Mouse (Mus musculus) liver, adult 2 months (tissue): ENCODE results near the gene Arl5b.

Source experiments
- CTCF ChIP-seq: fragments of 200-500 bp; IDR thresholded peaks from 2 replicates; pipeline ENCODE4 v1.5.1; 2011; ENCODE audit warnings: low read depth, low read length, control low read depth
- POLR2A ChIP-seq: fragments of 200-500 bp; IDR thresholded peaks from 2 replicates; pipeline ENCODE4 v1.6.1; 2011; ENCODE audit warnings: low read length, control low read depth; ENCODE audit not compliant: insufficient read depth; ENCODE audit errors: extremely low read depth

DNA sequence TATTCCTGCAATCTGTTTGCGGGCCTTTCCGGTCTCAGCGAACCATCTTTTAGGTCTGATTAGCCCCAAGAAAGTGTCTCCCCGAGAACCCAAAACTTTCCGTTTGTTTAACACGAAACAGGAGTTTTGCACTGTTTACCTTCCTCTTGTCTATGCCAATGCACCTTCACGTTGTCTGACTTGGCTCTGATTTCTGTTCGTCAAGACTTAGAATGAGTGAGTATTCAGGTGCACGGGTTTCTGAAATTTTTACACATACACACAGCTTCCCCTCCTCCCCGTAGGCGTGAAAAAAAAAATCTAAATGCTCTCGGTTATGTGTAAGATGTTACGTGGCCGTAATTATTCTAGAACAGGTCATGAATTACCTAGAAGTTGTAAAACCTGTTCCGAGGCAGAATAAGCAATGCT lies 6.6 kb downstream of the Arl5b start:
- TF ChIP-seq CTCF (no peak), POLR2A (no peak)
